Mouse (Mus musculus): Measurements from ENCODE around the gene Mbd3. TPM values are rescaled to one million over a fixed set of nuclear protein-coding genes. Genes with fewer than 3 reads are reported as not detected.
A peak's percentile ranks its signal among the peaks of the same experiment; 100 is the strongest.

Gene Mbd3
- polyA plus RNA-seq, 1 experiment, result 85.7 TPM

DNA sequence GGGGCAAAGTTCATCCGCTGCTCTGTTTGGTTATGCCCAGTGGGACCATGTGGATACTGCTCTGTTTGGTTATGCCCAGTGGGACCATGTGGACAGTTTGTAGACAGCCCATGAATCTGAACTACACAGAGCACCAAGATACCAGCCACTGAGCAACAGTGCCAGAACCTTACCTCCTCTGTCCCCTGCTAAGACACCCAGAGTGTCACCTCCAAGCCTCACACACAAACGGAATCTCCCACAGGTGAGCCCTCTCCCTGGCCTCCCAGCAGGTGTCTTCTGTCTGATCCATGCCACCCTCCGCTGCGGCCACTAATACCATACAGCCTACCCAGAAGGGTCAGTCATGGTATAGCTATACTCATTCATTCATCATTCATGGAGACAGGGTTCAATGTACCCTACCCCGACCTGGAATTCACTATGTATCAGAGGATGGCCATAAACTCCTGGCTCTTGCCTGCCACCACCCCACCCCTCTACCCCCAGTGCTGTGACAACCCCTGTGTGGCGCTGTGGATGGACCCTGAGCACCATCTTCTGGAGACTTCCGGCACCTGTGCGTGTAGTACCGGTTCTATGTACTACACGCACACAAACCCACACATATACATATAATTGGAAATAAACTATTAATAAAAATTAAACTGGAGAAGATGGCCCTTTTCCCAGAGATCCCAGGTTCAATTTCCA lies 6.3 kb upstream of the Mbd3 start:
- Histone ChIP-seq H3K36me3 (ENCODE audit: control insufficient read depth, insufficient read depth, low read length) (peaks cover 36% of the 10 kb centered on the region), H3K4me1 (ENCODE audit: control insufficient read depth, insufficient read depth, insufficient read length, low read length) (peaks cover 13% of the 10 kb centered on the region), H3K27me3 (ENCODE audit: control insufficient read depth, insufficient read depth, low read length) (no peaks in the 10 kb centered on the region), H3K27ac (ENCODE audit: insufficient read depth, low read depth, low read length) (no peak overlapping the region), H3K4me3 (ENCODE audit: low read depth, low read length) (peak overlapping the region; percentile 79)
- WGBS, result 27% methylated on average over 10 of the region's 10 CpGs
- TF ChIP-seq CTCF (IDR thresholded peaks at IDR 0.05; ENCODE audit: extremely low read depth, insufficient read length, insufficient replicate concordance, low read depth, low read length), result peak; percentile 32; the same call in 1 of the 2 replicates
- TF ChIP-seq POLR2A (IDR thresholded peaks at IDR 0.05; ENCODE audit: low read depth, low read length), result no peak

GRCm38 (mm10) chr10:80403044-80403692 lies 3.8 kb upstream of the Mbd3 start:
- Histone ChIP-seq H3K4me1 (ENCODE audit: control insufficient read depth, insufficient read depth, insufficient read length, low read length) (peaks cover 20% of the 10 kb centered on the region), H3K27ac (ENCODE audit: insufficient read depth, low read depth, low read length) (no peak overlapping the region), H3K4me3 (ENCODE audit: low read depth, low read length) (no peak overlapping the region), H3K27me3 (ENCODE audit: control insufficient read depth, insufficient read depth, low read length) (no peaks in the 10 kb centered on the region), H3K36me3 (ENCODE audit: control insufficient read depth, insufficient read depth, low read length) (peaks cover 24% of the 10 kb centered on the region)
- WGBS, result 83% methylated on average over 4 of the region's 4 CpGs
- TF ChIP-seq POLR2A (IDR thresholded peaks at IDR 0.05; ENCODE audit: low read depth, low read length), result no peak
- peak; percentile 69; the same call in 1 of the 2 replicates for TF ChIP-seq CTCF (IDR thresholded peaks at IDR 0.05; ENCODE audit: extremely low read depth, insufficient read length, insufficient replicate concordance, low read depth, low read length)

- Histone ChIP-seq H3K4me1 (ENCODE audit: control insufficient read depth, insufficient read depth, insufficient read length, low read length) (peaks cover 21% of the 10 kb centered on the region), H3K27me3 (ENCODE audit: control insufficient read depth, insufficient read depth, low read length) (no peaks in the 10 kb centered on the region), H3K4me3 (ENCODE audit: low read depth, low read length) (no peak overlapping the region), H3K27ac (ENCODE audit: insufficient read depth, low read depth, low read length) (peak overlapping the region; percentile 78), H3K36me3 (ENCODE audit: control insufficient read depth, insufficient read depth, low read length) (peaks cover 24% of the 10 kb centered on the region)
- 73% methylated on average over 4 of the region's 4 CpGs for WGBS
- TF ChIP-seq CTCF (IDR thresholded peaks at IDR 0.05; ENCODE audit: extremely low read depth, insufficient read length, insufficient replicate concordance, low read depth, low read length) (no peak), POLR2A (IDR thresholded peaks at IDR 0.05; ENCODE audit: low read depth, low read length) (no peak)
Observed at GRCm38 (mm10) chr10:80400704-80401161, 1.4 kb upstream of the Mbd3 start.

DNA sequence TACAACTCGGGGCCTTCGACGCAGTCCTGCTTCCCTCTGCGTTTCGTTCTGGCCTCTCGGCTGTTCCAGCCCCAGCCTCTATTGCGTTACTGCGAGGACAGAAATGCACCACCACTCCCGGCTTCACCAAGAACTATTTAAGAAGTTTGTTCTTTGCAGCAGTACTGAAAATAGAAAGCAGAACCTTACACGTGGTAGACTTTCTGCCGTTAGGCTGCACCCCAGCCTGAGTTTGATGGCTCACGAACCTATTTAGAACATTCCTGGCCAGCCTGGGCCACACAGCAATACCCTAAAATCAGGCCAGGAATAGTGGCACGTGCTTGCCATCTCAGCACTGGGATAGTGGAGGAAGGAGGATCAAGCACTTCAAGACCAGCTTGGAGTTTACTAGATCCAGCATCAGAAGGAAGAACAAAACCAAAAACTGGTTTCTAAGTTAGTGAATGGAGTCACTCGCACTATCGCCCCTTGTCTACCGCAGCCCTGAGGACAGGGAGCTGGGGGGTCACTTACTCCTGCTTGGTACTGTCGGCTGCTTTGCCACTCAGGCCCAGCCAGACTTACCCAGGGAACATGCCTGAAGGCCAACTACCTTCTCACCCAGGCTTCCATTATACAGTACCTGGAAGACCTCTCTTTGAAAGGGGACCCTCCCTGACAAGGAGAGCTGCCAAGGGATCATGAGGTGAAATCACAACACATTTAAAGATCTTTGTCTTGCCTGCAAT lies 788 bp upstream of the Mbd3 start:
- Histone ChIP-seq H3K4me1 (ENCODE audit: control insufficient read depth, insufficient read depth, insufficient read length, low read length) (peaks cover 16% of the 10 kb centered on the region), H3K27me3 (ENCODE audit: control insufficient read depth, insufficient read depth, low read length) (no peaks in the 10 kb centered on the region), H3K36me3 (ENCODE audit: control insufficient read depth, insufficient read depth, low read length) (peaks cover 27% of the 10 kb centered on the region), H3K27ac (ENCODE audit: insufficient read depth, low read depth, low read length) (peak overlapping the region; percentile 78), H3K4me3 (ENCODE audit: low read depth, low read length) (peak overlapping the region; percentile 69)
- no peak for TF ChIP-seq CTCF (IDR thresholded peaks at IDR 0.05; ENCODE audit: extremely low read depth, insufficient read length, insufficient replicate concordance, low read depth, low read length)
- no peak; the same call in 1 of the 2 replicates for TF ChIP-seq POLR2A (IDR thresholded peaks at IDR 0.05; ENCODE audit: low read depth, low read length)
- 12% methylated on average over 17 of the region's 17 CpGs for WGBS

DNA sequence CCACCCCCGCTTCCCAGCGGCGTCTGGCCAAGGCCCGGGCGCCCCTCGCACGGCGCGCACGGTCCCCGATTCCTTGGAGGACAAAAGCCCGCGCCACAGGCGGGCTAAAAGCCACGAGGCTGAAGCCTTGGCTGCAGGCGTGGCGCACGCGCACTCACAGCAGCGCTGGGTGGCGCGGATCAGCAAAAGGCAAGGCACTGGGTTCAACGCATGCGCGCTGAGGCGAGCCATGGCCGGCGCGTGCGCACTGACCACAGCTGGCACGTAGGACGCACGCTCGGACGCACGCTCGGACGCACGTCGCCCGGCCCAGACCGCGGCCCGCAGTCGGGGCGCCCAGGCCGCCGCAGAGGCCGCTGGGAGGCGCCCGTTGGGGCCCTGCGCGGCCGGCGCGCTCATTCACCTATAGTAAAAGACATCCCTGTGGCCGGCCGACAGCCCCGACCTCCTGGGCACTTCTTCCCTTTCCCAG lies 595 bp downstream of the Mbd3 start:
- WGBS, result under 1% methylated on average over 59 of the region's 59 CpGs
- TF ChIP-seq CTCF (IDR thresholded peaks at IDR 0.05; ENCODE audit: extremely low read depth, insufficient read length, insufficient replicate concordance, low read depth, low read length), result no peak
- TF ChIP-seq POLR2A (IDR thresholded peaks at IDR 0.05; ENCODE audit: low read depth, low read length), result peak; percentile 50
- Histone ChIP-seq H3K27ac (ENCODE audit: insufficient read depth, low read depth, low read length) (peak overlapping the region; percentile 88), H3K27me3 (ENCODE audit: control insufficient read depth, insufficient read depth, low read length) (no peaks in the 10 kb centered on the region), H3K36me3 (ENCODE audit: control insufficient read depth, insufficient read depth, low read length) (peaks cover 35% of the 10 kb centered on the region), H3K4me3 (ENCODE audit: low read depth, low read length) (peak overlapping the region; percentile 72), H3K4me1 (ENCODE audit: control insufficient read depth, insufficient read depth, insufficient read length, low read length) (peaks cover 14% of the 10 kb centered on the region)

GRCm38 (mm10) chr10:80398174-80398535 lies 1.2 kb downstream of the Mbd3 start:
- WGBS, result 0% methylated on average over 1 of the region's 1 CpGs
- Histone ChIP-seq H3K27me3 (ENCODE audit: control insufficient read depth, insufficient read depth, low read length) (no peaks in the 10 kb centered on the region), H3K4me3 (ENCODE audit: low read depth, low read length) (peak overlapping the region; percentile 72), H3K36me3 (ENCODE audit: control insufficient read depth, insufficient read depth, low read length) (peaks cover 35% of the 10 kb centered on the region), H3K27ac (ENCODE audit: insufficient read depth, low read depth, low read length) (0 out of 2 replicates have a peak overlapping the region, but pooled peaks have one; percentile 18), H3K4me1 (ENCODE audit: control insufficient read depth, insufficient read depth, insufficient read length, low read length) (peaks cover 14% of the 10 kb centered on the region)
- TF ChIP-seq CTCF (IDR thresholded peaks at IDR 0.05; ENCODE audit: extremely low read depth, insufficient read length, insufficient replicate concordance, low read depth, low read length), result no peak
- no peak for TF ChIP-seq POLR2A (IDR thresholded peaks at IDR 0.05; ENCODE audit: low read depth, low read length)
